Mouse (Mus musculus) spleen, embryonic (tissue): ENCODE data around the gene C1qa.

Experiments
- CTCF ChIA-PET: fragments of 350-600 bp; sonication (Branson Sonifier 250); formaldehyde crosslinking; loops from one replicate; lab custom pipeline; 2022; lab: Charles Lee

C1qa gene

DNA sequence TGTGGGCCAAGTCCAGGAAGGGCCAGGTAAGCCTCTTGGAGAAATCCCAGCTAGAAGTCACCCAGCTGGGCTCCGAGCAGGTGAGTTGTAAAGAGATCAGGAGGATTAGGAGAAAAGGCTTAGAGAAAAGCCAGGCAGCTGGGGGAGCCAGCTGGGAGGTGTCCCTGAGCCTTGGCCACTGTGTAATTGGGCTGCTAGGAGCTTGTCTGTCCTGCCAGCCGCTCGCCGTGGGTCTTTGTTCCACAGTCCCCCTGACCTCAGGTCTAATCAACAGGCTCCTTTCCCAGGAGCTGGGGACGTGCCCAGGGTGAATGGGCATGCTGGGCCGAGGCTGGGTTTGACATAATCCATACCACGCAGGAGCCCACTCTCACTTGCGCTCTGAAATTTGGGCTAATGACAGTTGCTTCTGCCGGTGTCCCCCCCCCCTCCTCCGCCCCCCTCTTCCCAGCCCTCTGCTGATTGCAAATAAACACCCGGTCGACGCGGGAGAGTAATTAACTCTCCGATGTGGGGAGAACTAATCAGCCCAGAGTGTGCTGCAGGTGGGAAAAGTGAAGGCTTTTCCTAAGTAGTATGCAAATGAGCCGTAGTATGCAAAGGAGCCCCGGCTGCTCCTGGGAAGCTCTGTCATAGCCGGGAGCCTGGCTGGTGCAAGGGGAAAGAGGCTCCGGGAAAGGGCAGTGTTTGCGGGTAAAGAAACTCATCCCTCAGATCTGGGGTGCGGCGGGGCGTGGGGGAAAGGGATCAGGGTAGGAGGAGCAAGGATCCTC is 6.3 kb upstream of the C1qa start:
- CTCF ChIA-PET, result interaction anchor here (0.7 kb wide), 1 partner anchor 170 kb away, joined by 3 read pairs; no protein-coding TSS in a partner anchor

GRCm38 (mm10) chr4:136899154-136899553 is 551 bp upstream of the C1qa start:
- CTCF ChIA-PET, result no interaction called here

GRCm38 (mm10) chr4:136898084-136898598 is 462 bp downstream of the C1qa start:
- CTCF ChIA-PET, result no interaction called here

DNA sequence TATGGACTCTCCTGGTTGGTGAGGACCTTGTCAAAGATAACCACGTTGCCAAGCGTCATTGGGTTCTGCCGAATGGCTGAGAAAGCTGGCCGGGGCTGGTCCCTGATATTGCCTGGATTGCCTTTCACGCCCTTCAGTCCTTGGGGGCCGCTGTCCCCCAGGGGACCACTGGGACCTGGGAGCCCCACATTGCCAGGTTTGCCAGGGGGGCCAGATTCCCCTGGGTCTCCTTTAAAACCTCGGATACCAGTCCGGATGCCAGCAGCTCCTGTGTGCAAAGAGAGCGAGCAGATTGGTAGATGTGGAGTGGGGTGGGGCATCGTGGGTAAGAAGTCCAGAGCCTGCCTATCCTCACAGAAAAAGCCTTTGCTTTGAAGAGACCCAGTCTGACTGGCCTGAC is 2.1 kb downstream of the C1qa start:
- CTCF ChIA-PET, result no interaction called here

- CTCF ChIA-PET, result no interaction called here
Measured at GRCm38 (mm10) chr4:136895861-136896260, 2.7 kb downstream of the C1qa start.

- CTCF ChIA-PET, result no interaction called here
Measured at GRCm38 (mm10) chr4:136894821-136895220, 3.8 kb downstream of the C1qa start.

DNA sequence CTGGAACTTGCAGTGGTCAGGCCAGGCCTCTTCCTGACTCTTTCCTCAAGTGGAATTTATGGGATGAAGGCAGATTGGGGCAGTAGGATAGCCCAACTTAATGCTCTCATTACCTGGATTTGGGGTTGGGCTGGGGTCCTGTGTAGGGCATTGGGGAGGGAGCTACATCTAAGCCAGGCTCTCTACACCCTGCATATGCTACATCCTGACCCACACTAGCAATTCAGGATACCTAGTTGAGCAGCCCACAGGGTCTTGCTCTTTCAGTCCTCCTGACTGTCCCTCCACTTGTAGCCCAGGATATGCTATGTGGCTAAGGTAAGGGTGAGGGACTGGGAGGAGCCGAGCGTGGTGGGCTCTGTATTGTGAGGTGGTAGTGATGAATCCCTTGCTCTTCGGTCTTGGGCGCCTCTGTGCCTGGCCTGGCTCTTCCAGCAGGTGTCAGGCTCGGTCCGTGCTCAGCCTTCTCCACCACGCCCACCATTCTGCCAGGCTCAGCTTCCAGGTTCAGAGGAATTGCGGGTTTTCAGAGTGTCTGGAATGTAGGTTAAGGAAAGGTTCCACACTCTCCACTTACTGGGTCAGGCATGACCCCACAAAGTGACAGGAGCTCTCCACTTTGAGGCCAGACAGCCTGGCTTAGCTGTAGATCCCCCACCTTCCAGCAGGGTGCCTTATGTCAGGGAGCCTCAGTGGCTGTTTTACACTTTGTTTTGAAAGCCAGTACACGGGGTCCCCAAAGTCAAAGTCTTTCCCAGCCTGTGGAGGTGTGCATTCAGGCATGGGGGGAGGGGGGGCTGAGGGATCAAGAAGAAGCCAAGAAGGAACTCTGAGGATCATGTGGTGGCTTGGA is 4.7 kb downstream of the C1qa start:
- CTCF ChIA-PET, result no interaction called here

- CTCF ChIA-PET, result no interaction called here
Measured at GRCm38 (mm10) chr4:136892811-136893210, 5.8 kb downstream of the C1qa start, which contains the start of gene C1qc. C1qc (minus strand) TSS chr4:136893065.

DNA sequence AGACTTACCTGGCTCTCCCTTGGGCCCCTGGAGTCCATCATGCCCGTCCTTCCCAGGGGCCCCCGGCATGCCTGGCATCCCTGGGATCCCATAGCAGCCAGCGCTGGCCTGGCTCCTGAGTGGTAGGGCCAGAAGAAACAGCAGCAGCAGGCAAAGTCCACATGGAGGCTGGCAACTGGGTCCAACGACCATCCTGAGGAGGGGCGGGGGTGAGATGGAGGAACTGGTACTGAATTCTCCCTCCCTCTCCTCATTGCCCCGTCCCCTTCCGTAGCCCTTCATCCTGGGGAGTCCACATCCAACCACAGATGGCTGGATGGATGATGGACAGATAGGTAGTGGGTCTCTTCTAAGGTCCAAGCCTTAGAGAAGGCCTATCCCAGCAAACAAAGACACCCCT is 6.2 kb downstream of the C1qa start:
- CTCF ChIA-PET, result no interaction called here

- CTCF ChIA-PET, result no interaction called here
Measured at GRCm38 (mm10) chr4:136891115-136891514, 7.5 kb downstream of the C1qa start.

- CTCF ChIA-PET, result no interaction called here
Measured at GRCm38 (mm10) chr4:136889981-136890380, 8.6 kb downstream of the C1qa start.

- CTCF ChIA-PET, result no interaction called here
Measured at GRCm38 (mm10) chr4:136887714-136888113, 10.9 kb downstream of the C1qa start.

GRCm38 (mm10) chr4:136886101-136886500 is 12.5 kb downstream of the C1qa start, which contains the start of gene C1qb:
C1qb (minus strand) TSS chr4:136886187.
- CTCF ChIA-PET, result no interaction called here

GRCm38 (mm10) chr4:136878601-136879000 is 20.0 kb downstream of the C1qa start:
- CTCF ChIA-PET, result no interaction called here

DNA sequence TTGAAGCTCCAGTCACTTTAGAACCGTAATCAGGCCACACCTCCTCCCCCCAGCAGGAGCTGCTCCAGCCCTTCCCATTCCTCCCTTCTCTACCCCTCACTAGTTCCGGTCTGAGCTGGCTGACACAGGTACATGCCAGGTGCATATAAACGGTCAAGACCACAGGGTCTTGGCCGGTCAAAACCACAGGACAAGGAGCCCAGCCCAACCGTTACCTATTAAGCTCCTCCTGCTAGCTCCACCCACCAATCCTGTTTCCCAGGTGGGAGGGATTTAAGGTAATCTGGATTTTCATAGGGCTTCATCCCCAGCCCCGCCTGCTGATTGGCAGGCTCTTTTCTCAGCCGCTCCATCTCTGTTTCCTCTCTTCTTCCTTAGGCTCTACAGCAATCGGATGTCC is 20.4 kb downstream of the C1qa start:
- CTCF ChIA-PET, result no interaction called here

DNA sequence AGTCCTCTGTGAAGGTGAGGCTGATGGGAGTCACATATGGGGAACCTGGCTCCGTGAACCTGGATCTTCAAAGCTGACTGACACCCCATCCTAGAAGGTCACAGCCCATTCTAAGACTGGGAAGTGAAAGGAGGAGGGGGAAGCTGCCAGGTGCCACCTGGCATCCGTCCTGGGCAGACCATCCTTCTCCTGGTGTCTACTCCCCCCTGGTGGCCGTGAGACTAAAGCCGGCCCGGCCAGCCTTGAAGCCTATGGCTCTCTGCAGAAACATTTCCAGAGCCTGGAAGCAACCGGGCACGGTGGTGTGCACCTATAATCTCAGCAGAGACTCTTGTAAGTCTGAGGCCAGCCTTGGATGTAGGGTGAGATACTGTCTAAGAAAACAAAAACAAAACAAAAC is 21.6 kb downstream of the C1qa start:
- CTCF ChIA-PET, result no interaction called here

- CTCF ChIA-PET, result no interaction called here
Measured at GRCm38 (mm10) chr4:136875012-136875411, 23.6 kb downstream of the C1qa start.

DNA sequence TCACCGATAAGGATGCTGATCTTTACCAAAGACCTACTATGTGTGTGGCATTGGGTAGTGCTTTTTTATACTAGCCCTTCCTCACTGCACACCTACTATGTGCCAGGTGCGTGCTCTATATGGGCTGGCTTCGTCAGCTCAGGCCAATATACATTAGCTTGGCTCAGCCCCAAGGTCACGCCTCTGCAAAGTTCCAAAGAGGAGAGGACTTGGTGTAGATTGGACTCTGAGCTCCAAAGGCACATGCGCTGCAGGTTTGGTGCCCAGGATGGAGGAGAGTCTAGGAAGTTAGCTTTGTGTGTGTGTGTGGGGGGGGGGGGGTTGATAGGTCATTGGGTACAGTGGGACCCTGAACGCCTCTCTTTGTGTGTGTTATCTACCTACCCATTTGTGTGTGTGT is 30.2 kb downstream of the C1qa start:
- CTCF ChIA-PET, result interaction anchor here (0.6 kb wide), 1 partner anchor 1066 kb away, joined by 3 read pairs; no protein-coding TSS in a partner anchor

GRCm38 (mm10) chr4:136867690-136868345 is 30.8 kb downstream of the C1qa start:
- CTCF ChIA-PET, result interaction anchor here (0.6 kb wide), 1 partner anchor 1065 kb away, joined by 3 read pairs; no protein-coding TSS in a partner anchor

- CTCF ChIA-PET, result no interaction called here
Measured at GRCm38 (mm10) chr4:136865531-136865930, 33.1 kb downstream of the C1qa start.

DNA sequence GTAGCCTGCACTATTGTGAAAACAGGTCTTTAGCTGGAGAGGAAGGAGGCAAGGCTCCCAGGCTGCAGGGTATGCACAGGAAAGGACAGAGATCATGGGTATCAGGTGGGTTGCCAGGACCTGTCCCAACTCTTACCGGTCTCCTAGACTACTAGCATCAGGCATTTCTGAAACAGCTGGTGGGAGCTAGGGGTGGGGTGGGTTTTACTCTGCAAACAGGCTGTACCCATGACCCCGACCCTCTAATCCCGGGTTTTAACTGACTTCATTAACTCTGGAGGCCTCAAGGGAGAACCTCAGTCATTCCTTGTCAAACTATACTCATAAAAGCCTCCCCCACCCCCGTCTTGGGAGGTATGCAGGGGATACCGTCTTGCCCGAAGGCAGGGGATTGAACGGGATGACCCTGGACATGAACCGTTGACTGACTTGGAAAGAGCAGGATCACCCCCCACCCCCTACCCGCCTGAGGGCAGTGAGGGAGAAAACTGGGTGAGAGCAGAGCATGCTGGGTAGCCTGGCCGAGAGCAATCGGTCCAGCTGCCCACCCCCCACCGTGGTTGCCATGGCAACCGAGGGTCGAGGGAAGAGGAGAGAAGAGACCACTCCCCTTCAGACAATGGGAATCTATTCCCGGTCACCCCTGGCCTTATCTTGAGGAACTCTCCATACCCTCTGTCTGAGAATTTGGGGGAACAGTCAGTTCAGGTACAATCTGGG is 33.7 kb downstream of the C1qa start:
- CTCF ChIA-PET, result no interaction called here
